Mouse (Mus musculus): Measurements from ENCODE around the gene Dtx2. TPM values are rescaled to one million over a fixed set of nuclear protein-coding genes. Genes with fewer than 3 reads are reported as not detected.
"Not testable (repeated sequence)": the region's sequence is repeated elsewhere in the genome, so short reads cannot be mapped to it uniquely, and the experiment has no call there.

Gene Dtx2
- polyA plus RNA-seq, 1 experiment from 2014 or later, result 22.6 TPM

GRCm38 (mm10) chr5:136061567-136061966, 67.0 kb downstream of the Dtx2 start:
- ATAC-seq (replicated peaks; ENCODE audit: insufficient number of reproducible peaks, low FRiP score, low TSS enrichment, low read depth) (no peak; the same call in 1 of the 2 replicates), DNase-seq (ENCODE audit: low spot score) (peak; percentile 76)
- Histone ChIP-seq H3K4me1 (ENCODE audit: control insufficient read depth, insufficient read depth, low read length) (no peaks in the 10 kb centered on the region), H3K27me3 (ENCODE audit: control insufficient read depth, insufficient read depth, low read length) (no peaks in the 10 kb centered on the region), H3K9ac (replicated peaks; ENCODE audit: low read length) (no peak overlapping the region), H3K27ac (replicated peaks; ENCODE audit: low read depth, low read length) (no peak overlapping the region), H3K36me3 (replicated peaks; ENCODE audit: control insufficient read depth, insufficient read depth, low read depth, low read length) (no peaks in the 10 kb centered on the region), H3K9me3 (replicated peaks; ENCODE audit: control insufficient read depth, low read length) (no peaks in the 10 kb centered on the region), H3K4me3 (ENCODE audit: low read depth, low read length) (no peak overlapping the region), H3K4me2 (ENCODE audit: low read depth, low read length) (no peak overlapping the region)
- 9% methylated on average over 12 of the region's 12 CpGs for WGBS

GRCm38 (mm10) chr5:136063920-136064319, 69.3 kb downstream of the Dtx2 start:
- Histone ChIP-seq H3K27me3 (ENCODE audit: control insufficient read depth, insufficient read depth, low read length) (no peaks in the 10 kb centered on the region), H3K4me1 (ENCODE audit: control insufficient read depth, insufficient read depth, low read length) (no peaks in the 10 kb centered on the region), H3K9ac (replicated peaks; ENCODE audit: low read length) (no peak overlapping the region), H3K4me2 (ENCODE audit: low read depth, low read length) (no peak overlapping the region), H3K9me3 (replicated peaks; ENCODE audit: control insufficient read depth, low read length) (no peaks in the 10 kb centered on the region), H3K27ac (replicated peaks; ENCODE audit: low read depth, low read length) (no peak overlapping the region), H3K36me3 (replicated peaks; ENCODE audit: control insufficient read depth, insufficient read depth, low read depth, low read length) (no peaks in the 10 kb centered on the region), H3K4me3 (ENCODE audit: low read depth, low read length) (no peak overlapping the region)
- no peak for DNase-seq (ENCODE audit: low spot score)
- no peak for ATAC-seq (replicated peaks; ENCODE audit: insufficient number of reproducible peaks, low FRiP score, low TSS enrichment, low read depth)
- WGBS, result 91% methylated on average over 10 of the region's 10 CpGs

DNA sequence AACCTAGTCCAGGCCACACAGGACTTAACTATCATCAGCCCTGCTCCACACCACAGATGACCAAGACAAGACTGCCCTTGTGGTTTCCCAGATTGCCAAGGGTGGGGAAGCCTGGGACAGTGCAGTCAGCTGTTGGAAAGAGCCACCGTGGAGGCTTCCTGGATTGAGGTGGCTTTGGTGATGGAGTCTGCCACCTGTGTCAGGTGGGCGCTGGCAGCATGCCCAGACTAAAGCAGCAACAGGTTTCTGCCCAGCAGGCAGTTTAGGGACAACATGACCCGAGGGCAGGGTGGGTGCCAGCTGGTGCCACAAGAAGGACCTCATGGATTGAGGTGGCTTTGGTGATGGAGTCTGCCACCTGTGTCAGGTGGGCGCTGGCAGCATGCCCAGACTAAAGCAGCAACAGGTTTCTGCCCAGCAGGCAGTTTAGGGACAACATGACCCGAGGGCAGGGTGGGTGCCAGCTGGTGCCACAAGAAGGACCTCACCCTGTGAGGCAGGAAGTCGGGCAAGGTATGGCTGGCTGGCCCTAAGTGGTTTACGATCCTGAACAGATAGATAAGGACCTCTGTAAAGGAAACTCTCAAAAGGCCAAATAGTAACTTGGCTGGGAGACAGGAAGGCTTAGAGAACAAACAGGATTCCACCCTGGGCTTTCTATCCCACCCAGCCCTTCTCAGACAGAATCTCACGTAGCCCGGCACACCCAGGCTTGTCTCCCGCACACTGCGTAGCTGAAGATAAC, 72.0 kb downstream of the Dtx2 start:
- H3K27me3 ChIP-seq (ENCODE audit: control insufficient read depth, insufficient read depth, low read length); H3K4me1 ChIP-seq (ENCODE audit: control insufficient read depth, insufficient read depth, low read length); H3K4me3 ChIP-seq (ENCODE audit: low read depth, low read length); H3K9me3 ChIP-seq (replicated peaks; ENCODE audit: control insufficient read depth, low read length); ATAC-seq (replicated peaks; ENCODE audit: insufficient number of reproducible peaks, low FRiP score, low TSS enrichment, low read depth); H3K9ac ChIP-seq (replicated peaks; ENCODE audit: low read length); H3K4me2 ChIP-seq (ENCODE audit: low read depth, low read length); H3K27ac ChIP-seq (replicated peaks; ENCODE audit: low read depth, low read length); DNase-seq (ENCODE audit: low spot score); H3K36me3 ChIP-seq (replicated peaks; ENCODE audit: control insufficient read depth, insufficient read depth, low read depth, low read length): not testable (repeated sequence)
- WGBS, result 81% methylated on average over 11 of the region's 11 CpGs

DNA sequence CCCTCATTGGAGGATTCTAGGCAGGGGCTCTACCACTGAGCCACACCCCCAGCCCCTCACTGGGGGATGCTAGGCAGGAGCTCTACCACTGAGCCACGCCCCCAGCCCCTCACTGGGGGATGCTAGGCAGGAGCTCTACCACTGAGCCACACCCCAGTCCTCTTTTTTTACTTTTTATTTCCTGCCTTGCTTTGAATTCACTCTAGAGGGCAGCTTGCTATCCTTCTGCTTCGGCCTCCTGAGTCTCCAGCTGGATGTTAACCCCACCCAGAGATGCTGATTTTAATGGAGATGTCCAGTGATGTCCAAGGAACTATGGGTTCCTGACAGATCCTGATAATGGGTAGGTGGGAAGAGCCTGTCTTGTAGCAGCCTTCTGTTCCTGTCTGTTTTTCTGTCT, 74.8 kb downstream of the Dtx2 start:
- no peak for ATAC-seq (replicated peaks; ENCODE audit: insufficient number of reproducible peaks, low FRiP score, low TSS enrichment, low read depth)
- WGBS, result 84% methylated on average over 2 of the region's 2 CpGs

GRCm38 (mm10) chr5:136073051-136073450, 78.5 kb downstream of the Dtx2 start:
- ATAC-seq (replicated peaks; ENCODE audit: insufficient number of reproducible peaks, low FRiP score, low TSS enrichment, low read depth) (no peak), DNase-seq (ENCODE audit: low spot score) (no peak)
- 62% methylated on average over 6 of the region's 6 CpGs for WGBS
- Histone ChIP-seq H3K4me3 (ENCODE audit: low read depth, low read length) (no peak overlapping the region), H3K9ac (replicated peaks; ENCODE audit: low read length) (no peak overlapping the region), H3K9me3 (replicated peaks; ENCODE audit: control insufficient read depth, low read length) (no peaks in the 10 kb centered on the region), H3K4me1 (ENCODE audit: control insufficient read depth, insufficient read depth, low read length) (no peaks in the 10 kb centered on the region), H3K36me3 (replicated peaks; ENCODE audit: control insufficient read depth, insufficient read depth, low read depth, low read length) (no peaks in the 10 kb centered on the region), H3K27ac (replicated peaks; ENCODE audit: low read depth, low read length) (no peak overlapping the region), H3K27me3 (ENCODE audit: control insufficient read depth, insufficient read depth, low read length) (no peaks in the 10 kb centered on the region), H3K4me2 (ENCODE audit: low read depth, low read length) (no peak overlapping the region)

More for the DNA sequence above, 74.8 kb downstream of the Dtx2 start:
- Histone ChIP-seq H3K4me3 (ENCODE audit: low read depth, low read length) (no peak overlapping the region), H3K4me2 (ENCODE audit: low read depth, low read length) (no peak overlapping the region), H3K9ac (replicated peaks; ENCODE audit: low read length) (no peak overlapping the region), H3K9me3 (replicated peaks; ENCODE audit: control insufficient read depth, low read length) (no peaks in the 10 kb centered on the region), H3K27ac (replicated peaks; ENCODE audit: low read depth, low read length) (no peak overlapping the region), H3K36me3 (replicated peaks; ENCODE audit: control insufficient read depth, insufficient read depth, low read depth, low read length) (no peaks in the 10 kb centered on the region), H3K4me1 (ENCODE audit: control insufficient read depth, insufficient read depth, low read length) (no peaks in the 10 kb centered on the region), H3K27me3 (ENCODE audit: control insufficient read depth, insufficient read depth, low read length) (no peaks in the 10 kb centered on the region)
- no peak for DNase-seq (ENCODE audit: low spot score)

DNA sequence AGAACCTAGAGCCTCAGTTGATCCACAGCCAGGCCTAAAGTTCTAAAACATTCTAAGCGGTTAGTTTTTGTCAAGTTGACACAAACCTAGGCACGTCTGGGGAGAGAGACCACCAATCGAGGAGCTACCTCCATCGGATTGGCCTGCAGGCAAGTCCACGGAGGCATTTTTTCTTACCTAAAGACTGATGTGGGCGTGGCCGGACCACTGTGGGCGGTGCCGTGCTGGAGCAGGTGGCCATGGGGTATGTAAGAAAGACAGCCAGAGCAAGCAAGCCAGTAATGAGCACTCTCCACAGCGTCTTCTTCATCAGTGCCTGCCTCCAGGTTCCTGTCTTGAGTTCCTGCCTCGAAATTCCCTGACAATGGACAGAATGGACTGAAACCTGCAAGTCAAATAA, 78.9 kb downstream of the Dtx2 start:
- Histone ChIP-seq H3K27ac (replicated peaks; ENCODE audit: low read depth, low read length) (no peak overlapping the region), H3K4me1 (ENCODE audit: control insufficient read depth, insufficient read depth, low read length) (no peaks in the 10 kb centered on the region), H3K27me3 (ENCODE audit: control insufficient read depth, insufficient read depth, low read length) (no peaks in the 10 kb centered on the region), H3K9me3 (replicated peaks; ENCODE audit: control insufficient read depth, low read length) (no peaks in the 10 kb centered on the region), H3K4me2 (ENCODE audit: low read depth, low read length) (no peak overlapping the region), H3K9ac (replicated peaks; ENCODE audit: low read length) (no peak overlapping the region), H3K36me3 (replicated peaks; ENCODE audit: control insufficient read depth, insufficient read depth, low read depth, low read length) (no peaks in the 10 kb centered on the region), H3K4me3 (ENCODE audit: low read depth, low read length) (no peak overlapping the region)
- 65% methylated on average over 11 of the region's 11 CpGs for WGBS
- ATAC-seq (replicated peaks; ENCODE audit: insufficient number of reproducible peaks, low FRiP score, low TSS enrichment, low read depth) (no peak), DNase-seq (ENCODE audit: low spot score) (no peak)

DNA sequence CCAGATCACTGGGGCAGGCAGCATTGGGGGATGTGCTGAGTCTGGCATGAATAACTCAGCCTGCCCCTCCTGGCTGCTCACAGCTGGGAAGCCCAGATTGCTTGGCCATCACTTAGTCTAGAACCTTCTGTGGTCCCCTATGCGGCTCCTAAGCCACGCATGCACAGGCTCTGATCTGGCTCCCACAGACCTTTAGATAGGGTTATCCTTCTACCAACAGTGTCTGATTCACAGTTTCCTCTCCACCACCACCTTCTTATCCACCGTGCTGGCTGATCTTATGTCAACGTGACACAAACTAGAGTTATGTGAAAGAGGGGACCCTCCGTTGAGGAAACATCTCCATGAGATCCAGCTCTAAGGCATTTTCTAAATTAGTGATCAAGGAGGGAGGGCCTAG, 80.5 kb downstream of the Dtx2 start:
- Histone ChIP-seq H3K4me1 (ENCODE audit: control insufficient read depth, insufficient read depth, low read length) (no peaks in the 10 kb centered on the region), H3K36me3 (replicated peaks; ENCODE audit: control insufficient read depth, insufficient read depth, low read depth, low read length) (no peaks in the 10 kb centered on the region), H3K27me3 (ENCODE audit: control insufficient read depth, insufficient read depth, low read length) (no peaks in the 10 kb centered on the region), H3K27ac (replicated peaks; ENCODE audit: low read depth, low read length) (no peak overlapping the region), H3K9ac (replicated peaks; ENCODE audit: low read length) (no peak overlapping the region), H3K4me2 (ENCODE audit: low read depth, low read length) (no peak overlapping the region), H3K4me3 (ENCODE audit: low read depth, low read length) (no peak overlapping the region), H3K9me3 (replicated peaks; ENCODE audit: control insufficient read depth, low read length) (no peaks in the 10 kb centered on the region)
- WGBS, result 90% methylated on average over 5 of the region's 5 CpGs
- DNase-seq (ENCODE audit: low spot score) (no peak), ATAC-seq (replicated peaks; ENCODE audit: insufficient number of reproducible peaks, low FRiP score, low TSS enrichment, low read depth) (no peak)

GRCm38 (mm10) chr5:136076284-136076683, 81.7 kb downstream of the Dtx2 start:
- H3K4me3 ChIP-seq (ENCODE audit: low read depth, low read length), result no peak overlapping the region
- H3K4me2 ChIP-seq (ENCODE audit: low read depth, low read length), result no peak overlapping the region
- ATAC-seq (replicated peaks; ENCODE audit: insufficient number of reproducible peaks, low FRiP score, low TSS enrichment, low read depth), result no peak
- no peaks in the 10 kb centered on the region for H3K9me3 ChIP-seq (replicated peaks; ENCODE audit: control insufficient read depth, low read length)
- H3K36me3 ChIP-seq (replicated peaks; ENCODE audit: control insufficient read depth, insufficient read depth, low read depth, low read length), result no peaks in the 10 kb centered on the region
- no peaks in the 10 kb centered on the region for H3K27me3 ChIP-seq (ENCODE audit: control insufficient read depth, insufficient read depth, low read length)
- no peak overlapping the region for H3K9ac ChIP-seq (replicated peaks; ENCODE audit: low read length)
- H3K4me1 ChIP-seq (ENCODE audit: control insufficient read depth, insufficient read depth, low read length), result no peaks in the 10 kb centered on the region
- WGBS, result 59% methylated on average over 7 of the region's 7 CpGs
- no peak overlapping the region for H3K27ac ChIP-seq (replicated peaks; ENCODE audit: low read depth, low read length)
- no peak for DNase-seq (ENCODE audit: low spot score)
